24 mouse cellular contexts compared by ENCODE assay signal in the genomic region with DNA sequence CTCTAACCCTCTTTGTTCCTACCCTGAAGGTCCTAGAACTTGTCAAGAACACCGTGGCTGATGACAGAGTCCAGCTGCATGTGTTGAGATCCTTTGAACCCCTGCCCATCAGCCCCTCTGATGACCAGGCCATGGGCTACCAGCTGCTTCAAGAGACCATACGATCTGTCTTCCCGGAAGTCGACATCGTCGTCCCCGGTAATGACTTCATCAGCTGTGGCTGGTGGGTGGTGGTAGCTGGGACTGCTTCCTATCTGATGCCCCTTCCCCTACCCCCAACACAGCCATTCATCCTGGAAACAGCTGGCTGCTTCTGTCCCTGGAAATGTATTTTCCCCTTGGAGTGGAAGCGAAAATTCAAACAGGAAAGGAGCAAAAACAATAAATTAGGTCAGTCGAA. TPM values are rescaled to one million over a fixed set of nuclear protein-coding genes. Genes with fewer than 3 reads are reported as not detected.
A peak's percentile ranks its signal among the peaks of the same experiment; 100 is the strongest.
DNase-seq lines count a peak whose midpoint lies in the region; ATAC-seq and TF ChIP-seq lines count a peak whose summit lies in the region.
"Had no signal": no experiment of that assay in that cellular context is flagged by ENCODE, and none has a peak within 500 bp of the region (broad histone marks: within the 10 kb centered on the region; RNA-seq: fewer than 3 reads in every experiment).

No protein-coding gene starts in this region.

- WGBS in lung, embryonic 14.5 days = 39% methylated on average over 9 of the region's 9 CpGs

- no peak overlapping the region for H3K27ac ChIP-seq in lung, embryonic 14.5 days (ENCODE audit: low read depth)
- H3K27ac ChIP-seq: embryonic facial prominence, embryonic 10.5 days; embryonic facial prominence, embryonic 12.5 days; forebrain, embryonic 13.5 days had no signal

- no peaks in the 10 kb centered on the region for H3K36me3 ChIP-seq in lung, embryonic 14.5 days (ENCODE audit: insufficient read depth)
- H3K36me3 ChIP-seq: embryonic facial prominence, embryonic 10.5 days; embryonic facial prominence, embryonic 12.5 days; G1E had no signal

- H3K4me2 ChIP-seq in lung, embryonic 14.5 days = no peak overlapping the region
- H3K4me2 ChIP-seq: embryonic facial prominence, embryonic 12.5 days; forebrain, embryonic 13.5 days had no signal

- peak; percentile 63 for DNase-seq in heart, adult 11 months
- DNase-seq in heart, postnatal 14 days = no peak
- peak; percentile 20 for DNase-seq in heart, postnatal 4 days
- DNase-seq in heart, postnatal 36 days = no peak
- peak; percentile 14 for DNase-seq in lung, embryonic 14.5 days
- DNase-seq in lung, postnatal 36 days = no peak
- DNase-seq in lung, postnatal 10 days = peak; percentile 15
- no peak for DNase-seq in lung, postnatal 14 days
- DNase-seq: adrenal gland, adult 8-10 months; adrenal gland, postnatal 14 days; adrenal gland, postnatal 36 days; B cell, adult 2 months; cerebellum, adult 11-12 months; cerebellum, adult 2 months; cerebellum, adult 9-10 months; cerebellum, postnatal 10 days; cerebellum, postnatal 25 days had no signal

- ATAC-seq in lung, embryonic 14.5 days (ENCODE audit: insufficient read depth) = no peak
- ATAC-seq: activated CD4-positive, CD25-positive, alpha-beta regulatory T cell, adult 4 months; CD4-positive, CD25-positive, alpha-beta regulatory T cell, adult 4 months; forebrain, embryonic 13.5 days; Patski had no signal

- no peaks in the 10 kb centered on the region for H3K27me3 ChIP-seq in lung, embryonic 14.5 days (ENCODE audit: insufficient read depth, low read length)
- H3K27me3 ChIP-seq: embryonic facial prominence, embryonic 12.5 days; forebrain, embryonic 13.5 days had no signal

- H3K4me1 ChIP-seq in lung, embryonic 14.5 days (ENCODE audit: insufficient read depth) = no peaks in the 10 kb centered on the region
- H3K4me1 ChIP-seq: embryonic facial prominence, embryonic 12.5 days; forebrain, embryonic 13.5 days had no signal

- H3K9ac ChIP-seq in lung, embryonic 14.5 days = no peak overlapping the region
- H3K9ac ChIP-seq: embryonic facial prominence, embryonic 12.5 days; forebrain, embryonic 13.5 days had no signal

- H3K4me3 ChIP-seq in lung, embryonic 14.5 days (ENCODE audit: low read depth, low read length) = no peak overlapping the region
- H3K4me3 ChIP-seq: embryonic facial prominence, embryonic 10.5 days; embryonic facial prominence, embryonic 12.5 days; forebrain, embryonic 13.5 days had no signal

- intact Hi-C loops in heart, postnatal 14 days (cut with DNase I) = no loop called here
- intact Hi-C loops in heart, postnatal 36 days (cut with DNase I) = no loop called here

- H3K9me3 ChIP-seq in lung, embryonic 14.5 days (ENCODE audit: low read depth, low read length) = no peaks in the 10 kb centered on the region
- H3K9me3 ChIP-seq: embryonic facial prominence, embryonic 10.5 days; embryonic facial prominence, embryonic 12.5 days; forebrain, embryonic 13.5 days; G1E had no signal

- TF ChIP-seq CTCF in lung, embryonic 14.5 days (IDR thresholded peaks at IDR 0.05; ENCODE audit: low read depth) = no peak

RNA-seq across cellular contexts. Expression of a gene that starts 14.8 kb away (rescaled TPM):
- total RNA-seq in heart, postnatal 14 days (2021) = 1 to 10 TPM; 4.4 TPM
- 1 to 10 TPM; 2.2 to 3.4 TPM for total RNA-seq in heart, postnatal 4 days (2021)
- total RNA-seq in heart, postnatal 36 days (2021) = 1 to 10 TPM; 5.7 to 7.0 TPM
- polyA plus RNA-seq in lung, embryonic 14.5 days (2014; fragmentation: Nextera tagmentation; extraction: Ambion mirVana) = 0.08 and 0.50 TPM in 2 replicates
- polyA plus RNA-seq: activated CD4-positive, CD25-positive, alpha-beta regulatory T cell, adult 4 months; G1E; Patski had no signal

RNA-seq across cellular contexts. Expression of a gene that starts 15.3 kb away (rescaled TPM):
- total RNA-seq in heart, postnatal 14 days (2021) = 10 to 100 TPM; 35.7 to 49.1 TPM
- 10 to 100 TPM; 23.3 to 26.3 TPM for total RNA-seq in heart, postnatal 4 days (2021)
- 10 to 100 TPM; 51.7 to 66.5 TPM for total RNA-seq in heart, postnatal 36 days (2021)
- polyA plus RNA-seq in lung, embryonic 14.5 days (2014; fragmentation: Nextera tagmentation; extraction: Ambion mirVana) = 10.3 and 11.4 TPM in 2 replicates

RNA-seq across cellular contexts. Expression of a gene that starts 55.0 kb away (rescaled TPM):
- 10 to 100 TPM; 11.9 to 13.7 TPM for total RNA-seq in heart, postnatal 14 days (2021)
- 10 to 100 TPM; 10.6 to 10.8 TPM for total RNA-seq in heart, postnatal 4 days (2021)
- total RNA-seq in heart, postnatal 36 days (2021) = 10 to 100 TPM; 11.7 to 13.9 TPM
- 13.8 and 14.6 TPM in 2 replicates for polyA plus RNA-seq in lung, embryonic 14.5 days (2014; fragmentation: Nextera tagmentation; extraction: Ambion mirVana)
- total RNA-seq: G1E had no signal
- polyA plus RNA-seq: G1E had no signal

Comparison
In these comparisons a context has a peak if more than half of its experiments do, and no peak if none do; other contexts are left out.
1. DNase-seq: peak in heart, adult 11 months (single experiment), heart, postnatal 4 days (single experiment), lung, embryonic 14.5 days (single experiment) and lung, postnatal 10 days (single experiment); none in heart, postnatal 14 days (0 of 2), heart, postnatal 36 days (0 of 2), lung, postnatal 36 days (single experiment) and lung, postnatal 14 days (single experiment).